Mouse (Mus musculus): ENCODE results near the gene Slc9a7.

DNA sequence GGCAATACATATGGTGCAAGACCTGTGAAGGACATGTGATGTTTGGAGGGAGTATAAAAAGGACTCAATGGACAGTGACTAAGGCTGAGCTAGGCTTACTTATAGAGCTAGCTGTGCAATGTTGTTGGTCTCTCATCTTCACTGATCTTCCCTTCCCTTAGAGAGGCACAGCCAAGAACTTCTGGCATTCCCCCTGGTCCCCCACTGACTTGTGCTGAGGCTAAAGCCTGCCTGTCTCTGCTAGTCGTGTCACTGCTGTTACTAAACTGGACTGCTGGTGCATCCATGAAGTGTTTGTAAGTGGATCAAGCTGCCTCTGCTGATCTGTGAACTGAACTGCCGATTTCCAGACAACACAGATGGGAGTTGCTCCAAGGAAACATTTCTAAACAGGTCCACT, 166.1 kb downstream of the Slc9a7 start:
- no peak for TF ChIP-seq CTCF (IDR thresholded peaks at IDR 0.05; ENCODE audit: borderline replicate concordance, extremely low read depth, insufficient read depth, insufficient read length)
- TF ChIP-seq POLR2A (IDR thresholded peaks at IDR 0.05; ENCODE audit: borderline replicate concordance, extremely low read depth, insufficient read depth, insufficient read length, poor library complexity, severe bottlenecking), result no peak

All from brain, embryonic 14.5 days (tissue).